Mouse (Mus musculus) gastrocnemius, postnatal 25 days (tissue): Measurements from ENCODE around the gene Mettl17. TPM values are rescaled to one million over a fixed set of nuclear protein-coding genes. Genes with fewer than 3 reads are reported as not detected.
A peak's percentile ranks its signal among the peaks of the same experiment; 100 is the strongest.
"Not testable (repeated sequence)": the region's sequence is repeated elsewhere in the genome, so short reads cannot be mapped to it uniquely, and the experiment has no call there.

Experiments used
- DNase-seq: peaks from one replicate; pipeline ENCODE4 v3.0.0; 2022
- long read RNA-seq, 2 experiments: library from polyadenylated mRNA; stranded (forward); transcript quantifications; one replicate each; pipeline ENCODE4 v2.0.0; 2021
- total RNA-seq, 2 experiments: library from RNA; stranded (reverse); gene quantifications; 1 replicate in 1 of 2; 2 replicates in 1 of 2; pipeline ENCODE4 v1.2.3; 2021

The Mettl17 gene
- total RNA-seq: 10 to 100 TPM in 1 of 2 experiments, 1 to 10 TPM in 1; 9.3 to 15.8 TPM
- long read RNA-seq, experiment 1, transcript Mettl17-201 (14 exons, 1,623 nt): major isoform, 9 of 12 reads
- long read RNA-seq, experiment 1, partial matches to known transcripts: 2 of 12 reads
- long read RNA-seq, experiment 1, other reads (novel, unspliced or antisense): 1 of 12 reads
- long read RNA-seq, experiment 2, transcript Mettl17-201 (14 exons, 1,623 nt): major isoform, 7 of 10 reads
- long read RNA-seq, experiment 2, partial matches to known transcripts: 1 of 10 reads
- long read RNA-seq, experiment 2, other reads (novel, unspliced or antisense): 0 of 10 reads

DNA sequence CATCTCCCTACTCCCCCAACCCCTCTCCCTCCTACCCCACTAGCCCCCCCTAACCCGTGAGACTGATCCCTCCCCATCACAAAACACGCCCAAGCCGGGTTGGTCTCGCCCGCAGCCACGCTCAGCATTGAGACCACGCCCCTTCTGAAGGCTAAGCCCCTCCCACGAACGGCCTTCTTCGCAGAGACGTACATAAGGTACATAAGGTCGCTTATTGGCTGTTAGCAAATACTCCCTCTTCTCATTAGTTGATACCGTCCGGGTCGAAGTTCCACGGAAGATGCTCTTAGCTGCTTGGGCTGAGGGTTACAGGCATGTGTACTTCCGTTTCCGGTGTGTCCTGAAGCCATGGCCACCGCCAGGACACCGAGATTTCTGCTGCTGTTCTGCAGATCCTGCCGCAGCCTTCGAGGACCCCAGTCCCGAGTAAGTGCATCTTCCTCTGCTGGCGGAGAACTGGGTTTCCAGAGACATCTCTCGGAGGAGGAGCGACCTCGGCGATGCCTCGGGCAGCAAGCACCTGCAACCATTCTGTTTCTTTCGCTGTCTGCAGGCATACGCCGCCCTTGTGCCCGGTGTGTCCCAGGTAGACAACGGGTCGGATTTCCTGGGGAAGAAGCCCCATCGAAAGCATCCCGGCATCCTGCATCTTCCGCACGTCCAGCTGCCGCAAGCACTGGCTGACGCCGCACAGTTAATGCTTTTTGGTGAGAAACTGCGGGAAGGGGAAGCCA lies at the start of gene Mettl17:
Gene Mettl17 (plus strand): TSS at position 245 of the 734 bp plus-strand sequence.
- peak; percentile 93 for DNase-seq

GRCm38 (mm10) chr14:51838480-51838879 lies 46.2 kb upstream of the Mettl17 start:
- DNase-seq: not testable (repeated sequence)

DNA sequence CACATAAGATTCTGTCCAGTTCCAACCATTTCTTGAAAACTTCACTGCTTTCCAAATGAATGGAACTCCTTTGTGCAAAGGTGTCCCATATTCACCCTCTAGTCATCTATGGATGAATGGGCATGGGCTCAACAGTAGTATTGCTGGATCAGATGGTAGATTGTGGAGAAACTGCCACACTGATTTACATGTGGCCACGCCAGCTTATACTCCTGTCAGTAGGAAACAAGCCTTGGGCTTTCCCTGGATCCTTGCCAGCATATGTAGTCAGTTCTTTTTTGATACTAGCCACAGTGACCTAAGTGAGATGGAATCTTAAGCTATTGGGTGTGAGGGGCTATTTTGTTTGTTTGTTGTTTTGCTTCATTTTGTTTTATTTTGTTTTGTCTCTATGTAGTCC lies 42.4 kb upstream of the Mettl17 start:
- DNase-seq: no peak

DNA sequence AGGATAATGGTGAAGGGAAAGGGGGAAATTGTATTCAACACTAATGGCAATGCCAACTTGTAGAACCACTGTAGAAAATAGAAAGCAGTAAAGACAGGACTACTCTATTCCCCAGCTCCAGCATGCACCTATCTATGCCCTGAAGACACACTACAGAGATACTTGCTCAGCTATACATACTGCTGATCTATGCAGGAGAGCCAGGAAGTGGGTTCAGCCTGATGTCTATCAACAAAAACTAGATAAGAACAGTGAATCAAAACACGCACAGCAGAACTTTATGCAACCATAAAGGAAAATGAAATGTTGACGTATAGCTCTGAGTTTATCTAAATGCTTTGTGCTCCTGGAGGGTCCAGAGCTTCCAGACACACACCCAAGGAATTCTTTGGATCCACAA lies 41.9 kb upstream of the Mettl17 start:
- no peak for DNase-seq

DNA sequence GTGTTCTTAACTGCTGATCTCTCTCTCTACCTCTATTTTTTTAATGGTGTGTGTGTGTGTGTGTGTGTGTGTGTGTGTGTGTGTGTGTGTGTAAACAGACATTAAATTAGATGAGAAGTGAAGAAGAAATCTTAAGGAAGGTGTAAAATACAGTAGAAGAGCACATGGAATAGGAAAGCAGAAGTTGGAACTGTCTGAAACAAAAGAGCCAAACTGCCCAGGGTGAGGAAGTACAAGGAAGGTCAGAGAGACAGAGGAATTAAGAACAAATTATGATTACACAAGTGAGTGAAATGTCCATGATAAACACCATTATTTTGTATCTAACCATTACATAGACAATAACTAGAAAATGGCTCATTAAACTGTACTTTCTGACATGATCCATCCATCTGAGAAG lies 40.8 kb upstream of the Mettl17 start:
- DNase-seq: no peak

DNA sequence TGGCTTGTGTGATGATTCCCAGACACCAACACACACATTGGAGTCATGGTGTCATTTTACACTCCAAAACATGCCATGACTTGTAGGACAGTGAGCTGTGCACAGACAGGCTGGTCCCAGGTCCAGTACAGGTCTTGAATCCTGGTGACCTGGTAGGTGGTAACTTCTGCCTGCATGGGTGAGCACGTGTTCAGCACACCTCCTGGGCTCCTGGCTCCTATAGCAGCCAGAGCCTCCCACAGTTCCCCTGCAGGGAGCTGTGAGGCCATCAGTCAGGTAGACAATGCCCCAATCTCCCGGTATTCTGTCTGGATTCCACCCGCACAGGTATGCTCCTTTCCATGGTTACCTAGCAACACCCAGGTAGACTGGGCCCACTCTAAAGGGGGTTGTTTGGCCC lies 38.1 kb upstream of the Mettl17 start:
- no peak for DNase-seq

DNA sequence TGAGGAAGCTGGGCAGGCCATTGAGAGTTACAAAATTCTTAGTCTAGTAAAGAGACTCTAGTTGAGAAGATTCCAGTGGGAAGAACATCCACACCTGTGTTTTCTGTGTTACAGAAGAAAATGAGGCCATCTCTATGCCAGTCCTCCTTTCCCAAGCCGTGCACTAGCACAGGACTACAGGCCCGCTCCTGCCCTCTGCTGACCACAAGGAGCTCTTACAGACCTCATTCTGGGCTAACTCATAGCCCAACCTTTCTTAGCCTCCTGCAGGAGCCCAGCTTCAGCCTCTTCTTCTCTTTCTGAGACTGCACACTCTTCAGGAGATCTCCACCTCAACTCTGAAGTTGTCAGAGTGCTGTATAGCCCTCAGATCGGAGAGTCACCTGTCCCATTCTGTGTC lies 33.6 kb upstream of the Mettl17 start:
- not testable (repeated sequence) for DNase-seq

DNA sequence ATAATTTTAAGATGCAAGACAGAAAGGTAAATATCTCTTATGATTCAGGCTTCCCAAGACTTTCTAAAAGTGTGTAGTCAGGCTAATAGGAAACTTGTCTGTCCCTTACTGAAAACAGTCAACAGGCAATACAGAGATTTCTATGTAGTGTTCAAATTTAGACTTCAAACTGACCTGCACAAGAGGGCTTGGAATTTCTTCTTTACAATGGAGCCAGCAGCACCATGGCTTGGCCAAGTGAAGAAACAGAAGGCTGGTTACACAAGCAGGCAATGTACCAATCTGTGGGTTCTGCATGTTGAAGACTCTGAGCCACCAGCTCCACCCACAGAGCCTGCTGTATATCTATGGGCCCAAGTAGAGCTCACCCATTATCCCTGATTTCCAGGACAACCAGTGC lies 31.2 kb upstream of the Mettl17 start, which contains the start of gene Ear6:
Gene Ear6 (plus strand): TSS at position 301 of the 400 bp plus-strand sequence.
- no peak for DNase-seq

GRCm38 (mm10) chr14:51855280-51855679 lies 29.4 kb upstream of the Mettl17 start:
- not testable (repeated sequence) for DNase-seq

GRCm38 (mm10) chr14:51863603-51864002 lies 21.0 kb upstream of the Mettl17 start:
- DNase-seq: not testable (repeated sequence)

GRCm38 (mm10) chr14:51870756-51871155 lies 13.9 kb upstream of the Mettl17 start:
- DNase-seq: no peak

DNA sequence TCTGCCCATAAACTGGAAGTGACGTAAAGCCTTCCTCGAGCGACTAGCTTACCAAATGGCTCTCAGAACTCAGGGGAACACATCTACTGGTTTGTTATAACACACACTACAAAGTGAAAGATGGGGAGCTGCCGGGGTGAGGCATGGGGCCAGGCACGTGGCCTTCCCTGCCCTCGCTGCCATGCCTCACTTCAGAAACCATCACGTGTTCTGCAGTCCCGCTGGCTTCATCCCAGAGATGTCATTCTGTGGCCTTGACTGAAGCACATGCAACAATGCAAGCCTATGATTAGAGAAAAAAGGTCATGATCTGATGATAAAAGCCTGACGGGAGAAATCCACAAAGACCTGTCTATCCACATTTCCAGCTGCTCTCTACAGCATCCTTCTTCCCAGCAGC lies 12.9 kb upstream of the Mettl17 start:
- DNase-seq: no peak

DNA sequence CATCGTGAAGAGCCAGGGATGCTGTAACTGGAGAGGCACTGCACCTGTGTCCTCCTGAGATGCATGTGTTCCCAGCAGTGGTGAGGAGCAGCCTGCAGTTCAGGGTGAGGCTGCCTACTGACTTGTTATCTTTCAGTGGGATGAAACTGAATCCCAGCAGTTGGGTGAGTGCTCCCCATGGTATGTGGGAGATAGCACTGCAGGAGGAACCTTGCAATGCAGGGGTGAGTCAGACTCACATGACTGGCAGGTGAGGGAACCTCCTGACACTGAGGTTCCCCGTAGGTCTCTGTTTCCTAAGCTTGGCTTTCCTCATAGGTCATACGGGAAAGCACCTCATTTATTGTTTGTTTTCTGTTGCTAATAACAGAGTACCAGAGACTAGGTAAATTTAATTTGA lies 7.1 kb upstream of the Mettl17 start:
- DNase-seq: no peak

GRCm38 (mm10) chr14:51883527-51884030 lies 1.1 kb upstream of the Mettl17 start:
- DNase-seq: peak; percentile 61

DNA sequence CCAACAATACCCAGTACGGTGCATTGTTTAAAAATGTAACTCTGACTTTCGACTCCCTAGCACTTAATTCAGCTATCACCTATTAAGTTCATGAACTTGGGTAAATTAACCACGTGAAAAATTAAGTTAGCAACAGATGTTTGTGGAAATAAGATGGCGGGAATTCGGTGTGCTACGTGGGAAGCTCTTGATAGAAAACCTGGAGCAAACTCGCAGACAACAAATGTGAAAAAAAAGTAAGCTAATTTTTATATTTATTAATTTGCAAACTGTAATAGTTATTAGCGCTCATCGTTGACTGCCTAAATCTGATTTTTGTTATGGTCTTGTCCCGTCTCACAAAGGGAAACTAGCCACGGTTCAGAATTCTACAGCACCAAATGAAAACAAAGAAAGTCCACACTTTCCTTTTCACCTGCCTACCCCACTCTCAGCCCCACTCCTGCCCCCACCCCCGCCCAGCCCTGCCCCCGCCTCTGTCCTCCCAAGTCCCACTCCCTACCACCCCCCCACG lies 554 bp upstream of the Mettl17 start:
- no peak for DNase-seq

- DNase-seq: no peak
Measured at GRCm38 (mm10) chr14:51886051-51886450, 1.4 kb downstream of the Mettl17 start.

DNA sequence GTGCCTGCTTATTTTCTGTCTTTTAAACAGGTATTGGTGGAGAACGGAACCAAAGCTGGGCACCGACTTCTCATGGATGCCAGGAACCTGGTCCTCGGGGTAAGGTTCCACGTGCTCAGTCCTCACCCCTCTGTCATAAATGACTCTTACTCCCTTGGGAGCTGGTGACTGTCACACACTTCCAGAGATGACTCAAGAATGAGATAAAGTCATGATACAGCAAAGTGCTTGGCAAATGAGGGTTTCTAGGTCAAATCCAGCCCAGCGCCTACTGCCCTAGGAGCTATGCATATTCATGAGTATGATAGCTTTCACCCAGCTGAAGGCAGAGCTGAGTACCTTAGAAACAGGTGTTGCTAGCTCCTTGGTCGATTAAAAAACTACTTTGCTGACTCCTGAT lies 5.2 kb downstream of the Mettl17 start:
- no peak for DNase-seq

DNA sequence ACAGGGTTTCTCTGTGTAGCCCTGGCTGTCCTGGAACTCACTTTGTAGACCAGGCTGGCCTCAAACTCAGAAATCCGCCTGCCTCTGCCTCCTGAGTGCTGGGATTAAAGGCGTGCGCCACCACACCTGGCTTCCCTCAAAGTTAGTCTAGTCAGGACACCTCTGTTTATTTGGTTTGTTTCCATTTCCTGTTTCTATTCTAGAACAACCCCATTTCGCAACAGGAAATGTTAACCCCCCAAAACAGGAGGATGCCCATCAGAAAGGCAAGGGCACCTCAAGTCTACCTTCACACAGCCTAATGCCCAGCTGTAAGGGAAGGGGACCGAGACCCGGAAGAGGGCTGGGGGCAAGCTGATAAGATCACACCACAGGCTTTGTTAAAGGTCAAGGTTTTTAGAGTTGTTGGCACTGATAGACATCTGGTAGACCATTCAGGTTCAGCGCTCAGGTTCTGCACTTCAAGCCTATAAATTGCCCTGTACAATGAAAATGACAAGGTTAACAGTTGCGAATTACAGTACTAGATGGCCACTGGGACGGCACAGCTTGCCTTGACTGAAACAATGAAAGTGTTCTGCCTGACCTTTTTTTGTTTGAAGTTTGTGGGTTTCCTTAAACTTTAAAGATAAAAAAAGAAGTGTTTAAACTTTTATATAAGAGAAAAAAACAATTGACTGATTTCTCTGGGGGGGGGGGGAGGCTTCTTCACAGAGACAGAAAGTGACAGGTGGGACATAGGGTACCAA lies 7.7 kb downstream of the Mettl17 start, which contains the start of gene Slc39a2:
Gene Slc39a2 (plus strand): TSS at position 699 of the 749 bp plus-strand sequence.
- no peak for DNase-seq

DNA sequence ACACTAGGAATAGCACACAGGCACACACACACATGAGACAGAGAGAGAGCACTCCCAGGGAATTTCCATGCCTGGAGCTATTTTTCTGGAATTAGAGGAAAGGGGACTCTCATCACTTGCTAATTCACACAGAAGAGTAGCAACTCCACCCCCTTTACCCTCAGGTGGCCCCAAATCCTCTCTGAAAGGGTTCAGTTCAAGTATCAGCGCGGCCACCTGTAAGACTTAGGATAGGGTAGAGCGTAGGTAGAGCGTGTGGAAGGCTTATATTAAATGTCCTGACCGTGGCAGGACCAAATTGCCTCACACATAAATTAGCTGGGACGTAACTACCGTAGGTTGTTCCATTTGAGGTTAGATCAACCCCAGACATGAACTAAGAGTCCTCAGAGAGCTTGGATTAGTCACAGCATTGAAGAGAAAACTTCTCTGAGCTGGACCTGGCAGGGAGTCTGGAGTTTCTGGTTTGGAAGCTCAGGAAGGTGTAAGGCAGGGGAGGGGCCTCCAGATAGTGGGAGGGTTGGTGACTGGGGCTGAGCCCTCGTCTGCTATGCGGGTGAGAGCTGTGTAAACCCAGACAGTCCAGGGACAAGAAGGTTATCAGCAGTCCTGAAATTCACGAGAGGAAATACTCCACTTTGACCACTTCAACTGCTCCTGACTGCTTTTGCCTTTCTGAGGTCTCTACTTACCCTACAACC lies 8.6 kb downstream of the Mettl17 start:
- DNase-seq: no peak

DNA sequence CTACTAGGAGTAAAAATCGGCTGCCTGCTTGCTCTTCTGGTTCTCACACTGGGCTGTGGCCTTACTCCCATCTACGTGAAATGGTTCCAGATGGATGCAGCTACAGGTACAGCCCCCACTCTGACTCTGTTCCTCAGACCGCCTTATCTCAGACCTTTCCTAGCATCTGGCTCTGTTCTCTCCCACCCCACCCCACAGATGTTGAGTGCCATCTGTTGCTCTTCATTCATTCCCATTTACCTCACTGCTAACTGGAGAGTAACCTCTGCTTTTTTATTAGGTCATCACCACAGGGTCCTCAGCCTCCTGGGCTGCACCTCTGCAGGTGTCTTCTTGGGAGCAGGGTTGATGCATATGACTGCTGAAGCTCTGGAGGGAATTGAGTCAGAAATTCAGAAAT lies 9.2 kb downstream of the Mettl17 start:
- DNase-seq: no peak

GRCm38 (mm10) chr14:51895071-51895470 lies 10.4 kb downstream of the Mettl17 start:
- no peak for DNase-seq

GRCm38 (mm10) chr14:51896019-51896418 lies 11.4 kb downstream of the Mettl17 start:
- no peak for DNase-seq
